Mouse (Mus musculus) cerebellum, postnatal 10 days (tissue): ENCODE data around the gene Ifih1.

Source experiments
- DNase-seq, 2 experiments: peaks; one replicate each; pipeline ENCODE4 v3.0.0; 2021; ENCODE audit warnings: mixed read lengths in 2 of 2

Gene Ifih1

DNA sequence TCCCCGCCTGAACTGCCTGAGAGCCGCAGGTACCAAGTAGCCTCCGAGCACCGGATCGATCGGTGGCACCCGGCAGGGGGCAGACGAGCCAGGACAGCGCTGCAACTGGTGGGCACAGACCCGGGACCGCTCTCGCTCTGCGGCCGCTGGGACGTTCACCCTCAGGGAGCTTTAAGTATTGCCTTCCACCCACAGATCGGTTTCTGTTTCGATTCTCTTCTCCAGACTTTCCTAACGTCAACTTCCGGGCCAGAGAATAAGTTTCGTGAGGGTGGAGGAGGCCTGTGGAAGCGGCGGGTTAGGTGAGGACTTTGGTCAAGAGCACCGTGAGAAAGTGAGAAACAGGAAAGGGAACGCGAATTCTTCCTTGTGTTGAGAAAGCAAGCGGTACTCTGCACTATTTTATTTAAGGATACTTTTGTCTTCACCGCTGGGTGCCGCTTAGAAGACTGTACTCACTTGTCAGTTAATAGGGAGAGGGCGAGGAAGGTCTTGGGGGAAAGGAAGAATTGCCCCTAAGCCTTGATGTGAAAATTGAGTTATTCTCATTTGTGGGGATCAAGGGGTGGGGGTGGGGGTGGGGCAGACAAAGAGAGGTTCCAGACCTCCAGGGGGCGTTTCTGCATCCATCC is at the start of gene Ifih1:
Gene Ifih1 (minus strand): TSS at position 242 of the 632 bp plus-strand sequence.
- DNase-seq: peak; percentile 42 to 62

DNA sequence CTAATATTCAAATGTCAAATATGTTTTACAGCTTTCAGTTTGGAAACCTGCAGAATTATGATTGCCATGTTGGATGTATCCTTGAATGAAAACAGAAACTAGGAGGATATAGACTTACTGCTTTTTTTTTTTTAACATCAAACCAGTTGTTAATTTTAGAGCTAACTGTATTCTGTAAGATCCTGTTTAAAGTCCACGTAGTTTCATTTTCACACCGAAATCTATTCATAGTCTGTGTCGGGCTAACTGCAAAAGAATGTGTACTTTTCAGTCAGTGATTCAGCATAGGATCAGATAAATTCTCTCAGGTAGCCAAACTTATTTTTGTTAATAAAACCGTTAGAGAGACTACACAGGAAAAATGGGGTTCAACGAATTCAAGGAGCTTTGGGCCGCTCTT is 39.9 kb upstream of the Ifih1 start:
- DNase-seq: no peak

- DNase-seq: no peak
Measured at GRCm38 (mm10) chr2:62684989-62685595, 39.0 kb upstream of the Ifih1 start.

DNA sequence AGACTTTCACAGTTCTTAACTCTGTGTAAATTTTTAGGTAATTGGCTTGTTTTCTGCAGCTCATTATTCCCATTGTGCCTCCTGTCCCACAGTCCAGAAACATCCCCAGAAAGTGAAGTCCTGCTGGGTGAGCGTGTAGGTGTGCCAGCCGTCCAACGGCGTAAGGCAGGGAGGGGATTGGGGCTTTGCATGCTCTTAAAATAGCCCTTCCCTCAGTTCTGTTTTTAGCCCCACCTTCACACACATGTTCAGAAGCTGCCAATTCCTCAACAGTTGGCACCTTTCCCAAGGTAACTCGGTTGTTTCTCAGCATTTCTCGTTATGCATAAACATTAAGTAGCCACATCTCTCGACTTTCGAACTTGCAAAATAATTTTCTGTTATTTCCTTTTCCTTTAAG is 35.6 kb upstream of the Ifih1 start:
- DNase-seq: peak; percentile 32 to 44

GRCm38 (mm10) chr2:62672788-62673187 is 26.7 kb upstream of the Ifih1 start:
- no peak for DNase-seq

DNA sequence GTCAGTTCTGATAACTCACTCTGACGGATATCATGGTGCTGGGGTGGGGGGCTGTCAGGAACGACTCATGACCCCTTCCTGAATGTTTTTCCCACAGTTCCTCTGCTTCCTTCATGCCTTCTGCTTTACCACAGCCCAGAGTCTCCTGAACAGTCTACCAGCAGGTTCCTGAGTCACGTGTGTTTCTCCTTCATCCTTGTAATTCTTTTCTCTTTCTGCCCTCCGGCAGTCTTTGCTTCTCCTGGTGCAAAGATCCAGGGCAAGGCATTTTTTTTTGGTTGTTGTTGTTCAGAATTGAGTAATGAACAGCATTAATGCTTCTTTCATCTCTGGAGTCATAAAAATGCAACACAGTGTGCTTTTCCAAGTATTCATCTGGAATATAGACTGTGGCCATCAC is 24.7 kb upstream of the Ifih1 start:
- no peak for DNase-seq

DNA sequence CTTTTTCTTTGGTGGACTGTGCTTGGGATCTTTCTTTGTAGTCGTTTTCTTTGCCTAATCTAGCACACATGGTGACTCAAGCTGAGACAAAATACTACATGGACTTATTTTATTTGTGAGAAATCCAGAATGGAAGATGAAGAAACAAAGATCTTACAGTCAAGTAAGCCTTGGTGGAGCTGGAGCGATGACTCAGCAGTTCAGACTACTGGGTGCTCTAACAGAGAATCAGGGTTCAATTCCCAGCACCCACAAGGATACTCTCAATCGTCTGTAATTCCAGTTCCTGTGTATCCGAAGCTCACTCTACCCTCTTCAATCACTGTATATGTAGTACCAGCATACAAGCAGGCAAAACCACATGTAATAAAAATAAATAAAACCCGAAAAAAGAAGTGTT is 24.2 kb upstream of the Ifih1 start:
- DNase-seq: no peak

GRCm38 (mm10) chr2:62669848-62670247 is 23.8 kb upstream of the Ifih1 start:
- no peak for DNase-seq

DNA sequence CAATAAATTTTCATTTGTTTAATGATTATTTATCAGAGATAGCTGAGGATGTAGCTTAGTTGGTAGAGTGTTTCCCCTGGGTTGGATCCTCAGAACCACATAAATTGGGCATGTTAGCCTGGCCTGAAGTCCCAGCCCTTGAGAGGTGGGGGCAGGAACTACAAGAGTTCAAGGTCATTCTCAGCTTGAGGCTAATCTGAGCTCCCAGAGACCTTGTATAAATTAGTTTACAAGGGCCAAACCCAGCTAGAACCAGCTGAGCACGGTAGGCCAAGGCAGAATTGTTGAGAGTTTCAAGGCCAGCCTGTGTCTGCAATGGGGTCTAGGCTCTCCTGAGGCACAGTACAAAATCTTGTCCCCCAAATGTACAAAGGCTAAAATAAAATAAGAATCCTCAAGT is 19.5 kb upstream of the Ifih1 start:
- DNase-seq: no peak

GRCm38 (mm10) chr2:62664839-62665238 is 18.8 kb upstream of the Ifih1 start:
- DNase-seq: no peak

DNA sequence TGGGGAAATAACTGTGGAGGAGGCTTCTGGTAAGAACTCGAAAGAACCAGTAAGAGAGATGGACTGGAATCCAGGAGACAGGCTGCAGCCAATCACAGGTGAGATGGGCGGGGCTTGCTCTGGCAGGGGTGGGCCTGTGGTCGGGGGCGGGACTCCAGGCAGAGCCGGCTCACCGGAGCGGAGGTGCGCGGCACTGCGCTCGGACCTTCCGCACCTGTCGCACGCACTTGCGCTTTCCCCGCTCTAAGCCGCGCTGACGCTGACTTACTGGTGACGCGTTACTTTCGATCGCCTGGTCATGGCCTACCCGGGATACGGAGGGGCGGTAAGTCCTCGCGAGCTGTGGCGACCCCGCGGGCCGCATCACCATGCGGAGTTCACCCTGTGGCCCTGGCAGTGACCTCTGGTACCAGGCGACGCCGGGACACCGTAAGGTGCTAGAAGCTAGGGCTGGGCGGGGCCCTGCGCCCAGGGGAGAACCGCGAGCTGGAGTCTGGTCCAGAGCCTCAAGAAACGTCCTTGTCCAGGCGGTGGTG is 18.1 kb upstream of the Ifih1 start, which contains the start of gene Gca:
Gene Gca (plus strand): TSS at position 151 of the 536 bp plus-strand sequence.
- peak; percentile 94 to 95 for DNase-seq

DNA sequence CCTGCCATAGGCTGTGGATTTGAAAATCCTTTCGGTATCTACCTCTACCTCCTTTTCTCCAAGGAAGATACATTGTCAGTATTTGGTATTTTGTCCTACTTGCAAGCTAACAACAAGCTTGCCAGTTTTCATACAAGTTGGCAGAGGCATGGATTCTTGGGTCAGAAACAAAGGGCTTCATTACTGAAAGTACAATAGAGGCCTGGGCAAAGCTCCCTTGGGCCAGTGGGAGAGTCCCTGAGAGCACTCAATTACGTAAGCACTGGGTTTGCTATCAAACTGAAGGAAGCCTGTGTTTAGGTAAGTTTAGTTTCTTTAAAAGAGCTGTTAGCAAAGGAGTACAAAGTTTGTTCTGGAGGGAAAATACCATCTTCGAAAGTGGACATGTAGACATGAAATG is 16.5 kb upstream of the Ifih1 start:
- DNase-seq: no peak

- no peak for DNase-seq
Measured at GRCm38 (mm10) chr2:62660565-62660964, 14.5 kb upstream of the Ifih1 start.

DNA sequence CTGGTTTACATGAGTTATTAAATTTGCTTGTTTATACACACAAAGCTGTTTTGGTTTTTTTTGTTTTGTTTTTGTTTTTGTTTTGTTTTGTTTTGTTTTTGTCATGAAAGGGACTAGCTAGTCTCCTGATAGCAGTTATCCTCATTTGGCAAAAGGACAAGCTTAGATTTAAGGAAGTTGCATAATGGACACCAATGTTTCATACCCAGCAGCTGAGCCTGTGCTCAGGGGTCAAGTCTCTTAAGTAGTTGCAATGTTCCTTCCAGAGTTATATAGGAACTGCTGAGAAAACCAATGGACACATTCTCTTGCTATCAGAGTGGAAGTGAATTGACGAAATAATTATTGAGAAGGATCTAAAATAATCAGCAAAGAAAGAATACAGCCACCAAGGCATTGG is 10.0 kb upstream of the Ifih1 start:
- no peak for DNase-seq

DNA sequence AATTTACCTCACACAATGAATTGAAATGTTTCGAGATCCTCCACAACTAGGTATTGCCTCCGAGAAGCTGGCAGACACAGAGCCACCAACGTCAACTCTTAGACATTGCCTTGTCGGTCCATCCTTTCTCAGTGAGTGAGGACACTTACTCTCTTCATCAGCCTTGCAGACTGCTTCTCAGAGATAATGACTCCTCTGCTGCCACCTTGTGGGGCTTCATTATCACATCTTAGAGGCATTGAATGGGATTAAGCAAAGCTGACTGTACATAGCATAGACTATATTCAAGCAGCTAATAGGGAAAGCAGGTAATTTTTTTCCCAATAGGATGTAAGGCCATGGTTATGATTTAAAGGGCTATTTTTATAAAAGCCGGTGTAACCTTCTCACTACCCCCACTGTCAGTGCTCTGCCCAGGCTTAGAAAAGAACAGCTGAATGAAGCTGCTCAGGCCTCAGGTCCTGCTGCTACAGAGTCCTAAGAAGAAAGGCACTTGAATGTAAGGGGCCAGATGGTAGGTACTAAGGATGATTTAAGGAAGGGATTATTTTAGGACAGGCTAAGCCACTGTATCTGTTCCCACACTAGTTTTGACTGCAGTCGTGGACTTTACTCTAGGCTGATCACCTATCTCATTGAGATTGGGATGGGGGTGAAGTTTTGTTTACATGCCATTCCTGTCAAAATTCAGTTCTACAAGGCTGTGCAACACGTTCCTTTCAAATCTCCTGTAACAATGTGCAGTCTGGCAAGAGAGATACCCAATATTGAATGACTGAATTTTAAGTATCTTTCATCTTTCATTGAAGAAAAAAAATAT is 8.7 kb upstream of the Ifih1 start:
- peak; percentile 83 to 84 for DNase-seq

GRCm38 (mm10) chr2:62652466-62652865 is 6.4 kb upstream of the Ifih1 start:
- no peak for DNase-seq

DNA sequence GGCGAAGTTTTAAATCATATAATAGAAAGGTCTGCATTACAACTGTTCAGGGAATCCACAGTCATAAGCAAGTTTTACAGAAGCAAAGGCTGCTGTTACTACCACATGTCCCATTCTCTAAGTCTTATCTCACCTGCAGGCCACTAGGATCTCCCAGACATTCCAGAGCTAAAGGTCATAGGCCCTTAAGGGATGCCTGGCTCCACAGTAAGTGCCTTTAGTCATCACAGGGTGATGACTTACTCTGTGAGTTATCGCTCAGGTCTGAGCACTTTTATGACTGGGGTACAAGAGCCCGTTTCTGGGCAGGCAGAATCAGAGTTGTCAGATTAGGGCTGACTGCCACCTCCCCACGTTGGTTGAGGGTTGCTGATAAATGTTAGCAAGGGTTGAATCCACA is 5.8 kb upstream of the Ifih1 start:
- DNase-seq: no peak

GRCm38 (mm10) chr2:62646671-62647289 is 725 bp upstream of the Ifih1 start:
- DNase-seq: no peak

DNA sequence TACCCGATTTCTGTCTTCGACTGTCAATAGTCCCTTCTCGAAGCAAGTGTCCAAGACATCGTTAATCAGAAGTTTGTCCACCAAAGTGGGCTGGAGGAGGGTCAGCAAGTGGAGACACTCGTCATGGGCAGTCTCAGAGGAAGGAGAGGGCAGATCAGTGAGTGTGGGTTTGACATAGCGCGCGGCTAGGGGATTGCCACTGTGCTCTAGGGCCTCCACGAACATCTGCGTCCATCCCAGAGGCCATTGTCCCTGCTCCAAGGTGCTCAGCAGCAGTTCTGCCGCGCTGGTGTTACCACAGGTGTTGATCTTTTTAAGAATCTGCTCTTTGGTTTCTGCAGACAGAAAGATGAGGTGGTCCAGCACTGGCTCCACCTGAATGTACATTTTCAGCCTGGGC is 580 bp downstream of the Ifih1 start:
- no peak for DNase-seq

- DNase-seq: no peak
Measured at GRCm38 (mm10) chr2:62644891-62645290, 1.2 kb downstream of the Ifih1 start.

DNA sequence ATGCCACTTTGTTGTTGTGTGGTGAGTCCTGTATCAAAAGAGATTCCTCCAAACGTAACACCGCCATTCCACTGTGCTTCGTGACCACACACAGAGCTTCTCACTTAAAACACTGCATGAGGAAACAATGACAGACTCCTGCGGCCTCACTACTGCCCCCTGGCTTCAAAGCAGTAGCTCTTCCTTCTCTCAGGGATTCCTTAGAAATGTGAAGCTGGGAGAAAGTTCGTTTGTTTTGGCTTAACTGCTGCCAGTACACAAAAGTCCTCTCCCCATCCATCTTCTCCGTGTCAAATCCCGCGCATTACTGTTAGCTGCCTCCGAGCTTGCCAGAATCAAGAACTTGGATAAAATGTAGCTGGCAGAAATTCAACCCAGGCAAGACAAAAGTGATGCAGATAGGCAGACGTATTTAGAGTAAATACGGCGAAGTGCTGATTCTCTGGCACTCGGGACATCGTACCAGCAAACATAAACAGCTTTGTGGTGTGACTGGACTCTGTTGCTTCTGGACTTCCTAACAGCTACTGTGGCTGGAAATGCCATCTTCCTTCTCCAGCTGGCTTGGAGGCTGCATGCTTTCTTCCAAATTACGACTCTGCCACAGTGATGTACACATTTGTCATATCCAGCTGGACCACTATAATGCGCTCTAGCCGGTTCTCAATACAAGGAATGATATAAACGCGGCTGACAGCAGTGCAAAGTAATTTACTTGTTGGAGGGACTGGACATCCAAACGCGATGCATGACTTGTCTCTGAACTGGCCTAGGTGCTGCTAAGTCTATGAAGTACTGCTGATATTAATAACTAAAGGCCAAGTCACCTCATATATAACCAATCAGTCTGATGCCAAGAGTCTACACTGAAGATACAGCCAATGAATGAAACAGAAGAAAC is 2.4 kb downstream of the Ifih1 start:
- peak; percentile 70 to 72 for DNase-seq

DNA sequence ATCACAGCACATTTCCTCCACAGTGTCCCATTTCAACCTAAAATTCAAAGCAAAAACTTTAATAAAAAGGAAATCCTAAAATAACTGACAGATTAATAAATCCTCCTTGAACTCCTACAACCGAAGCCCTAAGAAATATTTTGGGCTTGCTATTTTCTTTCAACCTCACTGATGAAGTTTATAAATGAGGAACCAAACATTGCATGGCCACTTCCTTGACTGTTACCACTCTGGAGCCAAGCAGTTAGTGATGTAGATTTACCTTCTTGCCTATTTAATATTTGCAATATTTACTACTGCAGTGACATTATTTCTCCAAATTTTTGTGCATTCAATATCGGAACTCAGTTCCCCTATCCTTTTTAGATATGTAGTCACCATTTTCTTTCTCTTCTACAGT is 6.2 kb downstream of the Ifih1 start:
- DNase-seq: no peak
